Mouse (Mus musculus) cerebellum, postnatal 4 days (tissue): Measurements from ENCODE around the gene Dock8.

Experiments
- DNase-seq, 2 experiments: peaks; one replicate each; pipeline ENCODE4 v3.0.0; 2022; ENCODE audit warnings: low spot score in 2 of 2, mixed read lengths in 1 of 2

Dock8 gene

DNA sequence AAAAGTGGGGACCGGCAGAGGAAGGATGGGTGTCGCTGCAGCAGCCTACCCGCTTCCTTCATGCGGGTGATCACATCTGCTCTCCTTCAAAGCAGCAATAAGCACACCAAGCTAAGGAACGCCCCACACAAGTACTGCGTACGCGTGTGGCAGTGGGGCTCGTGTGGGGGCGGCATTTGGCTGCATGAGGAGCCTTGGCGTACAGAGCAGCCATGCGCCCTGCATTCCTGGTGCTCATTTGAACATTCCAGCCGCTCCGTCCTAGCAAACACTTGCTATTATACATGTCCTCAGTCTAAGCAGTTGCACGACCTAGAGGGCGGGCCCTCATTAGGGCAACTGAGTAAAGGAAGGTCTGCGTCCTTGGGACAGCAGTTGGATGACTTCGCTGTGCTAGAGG lies 188.3 kb downstream of the Dock8 start:
- no peak for DNase-seq

DNA sequence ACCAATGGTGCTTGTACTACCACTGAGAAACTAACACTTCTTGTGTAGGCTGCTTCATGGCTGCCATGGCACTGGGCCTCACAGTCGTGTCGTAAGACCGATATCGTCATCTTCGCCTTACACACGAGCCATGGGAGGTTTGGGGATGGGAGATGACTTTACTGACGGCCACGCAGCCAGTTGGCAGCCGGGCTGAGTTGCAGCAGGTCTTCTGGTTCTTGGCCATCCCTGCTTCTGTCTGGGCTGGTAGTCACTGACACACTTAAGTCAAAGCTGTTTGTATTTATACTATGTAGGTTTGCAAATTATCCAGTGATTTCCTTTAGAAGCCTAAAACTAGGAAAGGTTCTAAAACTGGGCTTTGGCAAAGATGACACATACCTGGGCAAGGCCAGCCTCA lies 194.4 kb downstream of the Dock8 start:
- DNase-seq: peak in 1 of 2 experiments; percentile 18

DNA sequence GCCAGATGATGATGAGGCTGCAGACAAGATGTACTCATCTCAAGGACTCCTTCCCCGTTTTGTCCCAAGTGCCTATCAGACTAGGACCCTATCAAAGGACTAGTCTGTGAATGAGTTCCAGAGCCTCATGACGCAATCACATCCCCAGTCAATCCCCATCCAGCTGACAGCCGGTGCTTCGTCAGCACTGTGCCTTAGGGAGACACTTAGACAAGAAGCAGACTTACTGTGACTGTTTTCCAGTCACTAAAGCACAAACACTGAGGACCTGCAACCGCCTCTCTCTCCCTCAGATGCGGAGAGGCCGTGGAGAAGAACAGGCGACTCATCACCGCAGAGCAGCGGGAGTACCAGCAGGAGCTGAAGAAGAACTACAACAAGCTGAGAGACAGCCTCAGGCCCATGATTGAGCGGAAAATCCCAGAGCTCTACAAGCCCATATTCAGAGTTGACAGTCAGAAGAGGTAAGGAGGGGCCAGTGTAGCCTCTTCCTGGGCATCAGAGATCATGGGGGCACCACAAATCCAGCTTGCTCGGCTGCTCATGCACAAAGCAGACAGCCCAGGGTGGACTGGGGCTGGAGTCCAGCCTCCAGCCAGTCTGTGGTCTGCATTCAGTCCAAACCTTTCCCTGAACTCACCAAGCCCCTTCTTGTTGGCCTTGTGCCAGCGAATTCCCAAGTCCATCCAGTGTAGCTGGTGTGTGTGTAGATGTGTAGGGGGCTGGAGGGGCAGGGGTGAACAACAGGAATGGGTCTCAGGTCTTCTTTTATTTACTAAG lies 200.9 kb downstream of the Dock8 start:
- no peak for DNase-seq

DNA sequence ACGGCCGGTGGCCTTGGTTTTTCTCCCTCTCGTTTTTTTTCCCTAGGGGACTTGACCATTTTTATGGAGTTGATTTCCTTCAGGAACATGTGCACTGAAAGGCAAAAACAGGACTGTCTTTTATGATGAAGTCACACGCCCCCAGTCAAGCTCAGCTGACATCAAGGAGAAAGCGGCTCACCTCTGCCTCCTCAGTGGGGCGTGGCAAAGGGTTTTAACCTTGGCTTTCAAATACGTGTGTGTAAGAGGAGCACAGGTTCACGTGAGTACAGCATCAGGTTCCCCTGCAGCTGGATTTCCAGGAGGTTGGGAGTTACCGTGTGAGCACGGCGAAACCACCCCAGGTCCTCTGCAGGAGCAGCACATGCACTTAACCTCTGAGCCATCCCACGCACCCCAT lies 203.7 kb downstream of the Dock8 start:
- no peak for DNase-seq

DNA sequence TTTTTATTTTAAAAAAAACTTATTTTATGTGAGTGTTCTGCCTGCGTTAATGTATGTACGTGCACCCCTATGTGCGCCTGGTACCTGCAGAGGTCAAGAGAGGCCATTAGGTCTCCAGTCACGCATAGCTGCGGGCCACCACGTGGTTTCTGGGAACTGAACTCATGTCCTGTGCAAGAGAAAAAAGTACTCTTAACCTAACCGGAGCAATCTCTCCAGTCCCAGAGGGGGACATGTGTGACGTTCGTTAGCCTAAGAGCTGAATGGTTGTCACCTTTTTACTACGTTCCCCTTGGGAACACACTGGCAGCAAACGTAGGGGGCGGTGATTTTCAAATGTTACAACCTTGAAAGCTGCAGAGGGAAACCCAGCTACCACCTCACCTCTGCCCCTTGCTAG lies 207.6 kb downstream of the Dock8 start:
- DNase-seq: no peak

DNA sequence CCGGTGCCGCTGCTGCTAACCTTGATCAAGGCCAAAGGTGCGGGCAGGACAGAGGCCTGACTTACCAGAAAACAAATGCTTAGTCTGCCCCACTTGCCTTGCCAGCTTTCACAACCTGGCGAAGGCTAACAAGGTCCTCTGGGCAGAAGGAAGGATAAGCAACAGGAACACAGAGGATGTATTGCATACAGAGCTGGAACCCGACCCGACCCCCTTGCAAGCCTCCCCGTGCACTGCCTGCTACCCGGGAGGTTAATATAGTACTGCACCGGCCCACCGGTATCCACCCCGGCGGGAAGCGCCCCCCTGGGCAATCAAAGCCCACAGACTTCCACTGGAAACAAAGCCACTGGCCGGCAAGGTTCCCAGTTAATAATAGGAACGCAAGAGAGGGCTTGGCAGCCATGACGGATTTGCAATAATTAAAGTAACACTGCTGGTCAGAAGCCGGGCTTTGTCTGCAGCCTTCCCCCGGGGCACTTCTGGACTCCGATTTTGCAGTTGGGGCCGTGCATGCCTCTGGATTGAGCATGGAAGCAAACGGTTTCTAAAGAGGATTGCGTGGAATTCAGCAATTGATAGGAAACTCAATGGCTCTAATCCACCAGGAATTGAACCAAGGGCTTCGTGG lies 208.5 kb downstream of the Dock8 start:
- no peak for DNase-seq

DNA sequence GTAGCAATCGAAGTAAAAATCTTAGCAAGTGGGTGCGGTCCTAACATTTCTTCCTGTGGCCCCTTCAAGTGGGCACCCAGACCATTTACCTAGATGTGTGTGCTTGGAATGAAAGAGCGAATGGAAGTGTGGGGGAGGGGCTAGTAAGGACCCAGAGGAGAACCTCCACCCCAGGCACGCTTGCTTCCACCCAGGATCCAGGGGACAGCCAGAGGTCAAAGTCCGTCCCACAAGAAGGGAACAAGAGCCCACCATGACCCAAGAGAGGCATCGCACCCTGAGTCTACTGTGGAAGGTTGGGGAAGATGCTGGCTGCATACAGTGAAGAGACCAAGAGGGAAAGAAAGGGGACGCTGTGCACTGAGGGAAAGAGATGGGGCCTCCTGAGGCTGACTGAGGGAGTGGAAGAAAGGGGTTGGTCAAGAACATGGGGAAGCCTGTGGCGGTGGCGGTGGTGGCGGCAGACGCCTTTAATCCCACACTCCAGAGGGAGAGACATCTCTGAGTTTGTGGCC lies 209.3 kb downstream of the Dock8 start:
- no peak for DNase-seq

DNA sequence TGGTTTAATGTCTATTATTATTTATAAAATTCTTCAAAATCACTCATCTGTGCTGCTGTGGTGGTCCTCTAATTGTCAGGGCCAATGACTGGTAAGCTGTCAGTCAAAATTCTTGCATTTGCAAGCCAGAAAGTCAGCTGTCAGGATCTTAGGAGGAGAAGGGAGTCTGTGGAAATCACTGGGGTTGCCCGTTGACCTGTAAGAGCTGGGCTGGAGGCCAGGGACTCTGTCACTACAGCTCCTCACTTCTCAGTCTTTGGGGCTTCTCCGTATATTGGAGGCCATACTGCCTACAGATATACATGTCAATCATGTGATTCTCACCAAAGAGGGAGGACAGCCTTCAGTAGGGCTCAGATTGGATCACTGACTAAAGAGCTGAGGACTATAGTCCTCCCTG lies 221.3 kb downstream of the Dock8 start:
- no peak for DNase-seq

DNA sequence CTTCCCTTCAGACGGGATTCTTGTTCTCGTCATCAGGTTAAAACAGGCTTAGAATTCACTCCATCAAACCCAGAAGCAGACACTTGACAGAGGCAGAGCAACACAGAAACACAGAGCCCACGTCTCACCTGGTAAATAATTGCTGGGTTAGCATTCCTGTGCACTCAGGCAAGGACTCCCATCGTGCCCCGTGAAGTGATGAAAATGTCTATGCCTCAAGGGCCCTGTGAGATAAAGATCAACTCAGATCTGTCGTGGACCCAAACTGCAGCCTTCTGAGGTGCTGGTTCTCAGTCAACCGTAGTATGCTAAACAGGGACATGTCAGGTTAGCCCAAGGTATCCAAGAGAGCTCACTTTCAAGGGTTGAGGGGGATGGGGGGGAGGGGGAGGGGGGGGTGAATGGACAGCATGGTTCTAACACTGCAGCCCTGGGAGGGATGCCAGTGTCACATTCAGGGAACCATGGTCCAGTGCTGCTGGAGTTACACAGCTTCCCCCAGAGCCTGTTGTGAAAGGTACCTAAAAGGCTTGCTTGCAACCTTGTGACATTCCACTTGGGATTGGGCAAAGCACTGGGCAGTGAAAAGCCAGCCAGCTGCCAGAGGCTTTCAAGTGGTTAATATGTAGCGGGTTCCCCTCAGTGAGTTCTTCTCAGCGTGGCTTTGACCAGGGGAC lies 222.8 kb downstream of the Dock8 start:
- no peak for DNase-seq

DNA sequence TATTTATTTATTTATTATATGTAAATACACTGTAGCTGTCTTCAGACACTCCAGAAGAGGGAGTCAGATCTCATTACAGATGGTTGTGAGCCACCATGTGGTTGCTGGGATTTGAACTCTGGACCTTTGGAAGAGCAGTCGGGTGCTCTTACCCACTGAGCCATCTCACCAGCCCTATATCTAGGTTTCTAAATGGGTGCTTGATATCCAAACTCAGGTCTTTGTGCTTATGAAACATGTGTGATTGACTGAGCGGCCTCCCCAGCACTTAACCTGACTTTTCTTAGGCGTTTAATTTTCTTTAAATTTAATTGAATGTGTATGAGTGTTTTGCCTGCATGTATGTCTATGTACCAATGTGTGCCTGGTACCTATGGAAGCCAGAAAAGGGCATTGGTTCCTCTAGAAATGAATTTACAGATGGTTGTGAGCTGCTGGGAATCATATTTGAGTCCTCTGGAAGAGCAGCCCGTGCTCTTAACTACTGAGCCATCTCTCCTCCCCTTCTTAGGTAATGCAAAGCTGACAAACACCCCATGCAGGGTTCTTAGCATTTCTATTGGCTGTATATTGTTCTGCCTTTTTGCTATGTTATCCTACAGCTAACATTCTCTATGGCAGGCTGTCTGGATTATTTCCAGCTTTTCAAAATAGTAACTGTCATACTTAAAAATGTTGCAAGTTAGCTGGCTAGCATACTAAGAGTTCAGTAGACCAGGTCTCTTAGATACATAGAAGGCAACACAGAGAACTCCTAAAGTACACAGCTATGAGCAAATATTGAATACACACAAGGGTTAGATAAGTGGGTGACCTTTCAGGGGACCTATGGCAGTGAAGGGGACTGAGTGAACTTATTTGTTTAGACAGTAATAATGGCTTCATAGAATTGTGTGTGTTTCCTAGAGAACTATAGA lies 231.0 kb downstream of the Dock8 start:
- no peak for DNase-seq

DNA sequence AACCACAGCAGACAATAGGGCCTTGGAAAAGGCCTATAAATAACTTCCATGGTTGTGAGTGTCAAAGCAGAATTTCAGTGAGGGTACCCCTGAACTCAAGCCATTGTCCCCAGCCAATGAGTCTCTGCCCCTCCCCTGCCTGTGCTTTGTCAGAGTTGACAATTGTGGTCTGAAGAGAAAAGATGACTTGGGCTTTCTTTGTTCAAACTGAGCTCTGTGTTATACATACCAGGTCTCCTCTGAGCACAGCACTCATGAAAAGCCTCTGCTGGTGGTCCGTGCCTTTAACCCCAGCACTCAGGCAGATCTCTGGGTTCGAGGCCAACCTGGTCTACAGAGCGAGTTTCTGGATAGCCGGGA lies 231.6 kb downstream of the Dock8 start:
- no peak for DNase-seq

DNA sequence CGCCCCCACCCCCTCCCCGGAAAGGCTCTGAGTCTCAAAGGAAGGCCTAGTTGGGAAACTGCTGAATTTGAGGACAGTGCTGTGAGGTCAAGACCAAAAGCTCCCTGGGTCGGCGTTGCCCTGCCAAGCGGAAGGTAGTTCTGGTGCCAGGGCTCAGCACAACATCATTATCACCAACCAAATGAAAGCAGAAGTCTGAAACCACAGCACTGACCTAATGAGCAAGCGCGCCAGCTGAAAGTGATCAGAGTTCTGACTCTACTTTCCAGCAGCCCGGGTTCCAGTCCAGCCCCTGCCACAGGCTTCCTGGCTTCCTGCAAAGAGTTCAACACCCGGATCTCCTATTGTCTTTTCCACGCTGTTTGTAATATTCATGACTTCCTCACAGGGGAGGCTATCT lies 232.7 kb downstream of the Dock8 start:
- no peak for DNase-seq

DNA sequence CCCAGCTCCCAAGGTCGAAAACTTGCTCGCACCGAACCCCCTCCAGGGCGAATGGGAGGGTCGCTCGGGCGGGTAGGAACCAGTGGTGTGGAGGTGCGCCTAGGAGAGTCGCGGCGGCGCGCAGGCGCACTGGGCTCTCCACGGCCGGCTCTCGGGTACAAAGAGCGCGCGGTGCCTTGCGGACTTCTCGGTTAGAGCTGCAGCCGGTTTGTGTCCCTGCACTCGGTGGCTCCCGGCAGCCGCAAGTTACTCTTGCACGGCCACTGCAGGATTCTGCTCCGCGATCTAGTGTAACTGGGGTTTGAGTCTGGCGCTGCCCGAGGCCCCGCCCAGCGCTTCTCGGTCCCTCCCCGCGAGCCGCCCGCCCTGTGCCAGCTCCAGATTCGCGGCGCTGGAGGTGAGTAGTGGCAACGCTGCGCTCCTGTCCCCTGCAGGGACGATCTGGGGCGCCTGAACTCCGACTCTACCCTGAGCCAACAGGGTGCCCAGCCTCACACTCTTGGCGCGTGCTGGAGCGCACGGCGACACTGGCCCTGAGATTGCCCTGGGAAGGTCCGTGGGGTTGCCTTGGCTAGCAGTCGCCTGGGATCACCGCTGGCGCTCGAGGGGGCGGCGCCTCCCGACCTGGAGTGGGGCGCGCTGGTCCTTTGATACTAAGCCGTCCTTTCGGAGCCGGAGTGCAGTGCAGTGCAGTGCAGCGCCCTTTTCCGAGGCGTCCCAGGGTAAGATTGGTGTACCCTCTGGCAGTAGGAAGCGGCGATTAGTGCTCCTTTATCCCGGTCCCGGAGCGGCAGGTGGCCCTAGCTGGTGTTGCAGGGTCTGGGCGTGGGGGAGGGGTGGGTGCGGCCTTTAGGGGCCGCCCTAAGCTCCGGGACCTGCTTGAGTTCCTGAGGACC lies 237.5 kb downstream of the Dock8 start, which contains the start of gene Kank1:
Kank1 (plus strand) TSS at position 380 of the 896 bp plus-strand sequence.
- DNase-seq: peak; percentile 32 to 61

DNA sequence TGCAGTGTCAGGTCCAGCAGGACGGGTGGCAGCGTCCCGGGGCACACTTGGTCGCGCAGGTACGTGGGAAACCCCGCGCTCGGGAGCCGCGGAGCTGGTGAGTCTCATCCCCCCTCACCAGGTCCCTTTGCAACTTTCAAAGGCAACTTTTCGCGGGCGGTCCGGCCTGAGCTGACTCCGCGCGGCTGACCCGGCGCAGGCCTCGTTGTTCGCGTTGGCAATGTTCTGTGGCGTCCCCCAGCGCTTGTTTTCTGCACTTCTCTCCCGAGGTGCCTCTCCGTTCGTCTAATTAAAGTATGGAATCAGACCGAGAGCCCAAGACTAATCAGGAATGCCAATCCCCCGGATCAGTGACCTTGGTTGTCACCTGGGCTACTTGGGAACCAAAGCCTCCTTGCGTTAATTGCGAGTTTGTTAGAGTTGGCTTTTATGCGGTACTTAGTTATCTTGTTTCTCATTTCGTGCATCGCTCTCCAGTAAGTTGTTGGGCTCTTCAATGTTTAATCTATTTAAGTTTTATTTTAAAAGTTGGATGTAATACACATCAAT lies 238.2 kb downstream of the Dock8 start:
- peak in 1 of 2 experiments; percentile 47 for DNase-seq

DNA sequence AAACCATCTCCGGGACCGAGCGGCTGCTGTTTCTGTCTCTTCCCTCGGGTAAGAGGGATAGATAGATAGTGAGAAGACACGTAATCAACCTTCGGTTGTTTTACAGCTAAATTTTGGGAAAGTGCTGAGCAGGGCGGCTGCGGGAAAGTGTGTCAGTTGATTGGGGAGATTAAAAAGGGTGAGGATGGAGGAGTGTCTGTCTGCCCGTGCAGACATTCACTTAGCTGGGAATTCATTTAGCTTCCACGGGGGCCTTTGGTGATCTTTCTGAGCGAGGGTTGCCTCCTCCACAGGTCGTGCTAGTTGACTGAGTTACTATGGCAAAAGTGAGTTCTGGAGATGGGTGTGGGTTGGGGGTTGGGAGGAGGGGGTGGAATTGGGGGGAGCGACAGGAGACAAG lies 238.8 kb downstream of the Dock8 start:
- no peak for DNase-seq

DNA sequence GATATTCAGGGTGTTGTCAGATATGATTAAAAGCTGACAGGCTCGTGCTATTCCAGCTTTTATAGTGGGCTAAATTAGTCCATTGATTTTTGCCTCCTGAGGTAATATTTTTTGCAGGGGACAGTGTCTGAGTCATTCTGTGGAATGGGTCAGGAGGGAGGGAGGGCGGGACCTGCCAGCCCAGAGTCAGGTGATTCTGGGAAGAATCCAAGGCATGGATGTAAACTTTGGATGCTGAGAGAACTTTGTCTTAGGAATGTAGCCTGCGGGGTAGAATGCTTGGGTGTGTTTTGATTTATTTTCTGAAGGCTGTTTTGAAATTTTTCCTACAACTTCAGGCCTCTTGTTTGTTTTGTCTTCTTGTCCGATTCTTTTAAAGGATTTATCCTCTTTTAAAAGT lies 244.2 kb downstream of the Dock8 start:
- DNase-seq: no peak

DNA sequence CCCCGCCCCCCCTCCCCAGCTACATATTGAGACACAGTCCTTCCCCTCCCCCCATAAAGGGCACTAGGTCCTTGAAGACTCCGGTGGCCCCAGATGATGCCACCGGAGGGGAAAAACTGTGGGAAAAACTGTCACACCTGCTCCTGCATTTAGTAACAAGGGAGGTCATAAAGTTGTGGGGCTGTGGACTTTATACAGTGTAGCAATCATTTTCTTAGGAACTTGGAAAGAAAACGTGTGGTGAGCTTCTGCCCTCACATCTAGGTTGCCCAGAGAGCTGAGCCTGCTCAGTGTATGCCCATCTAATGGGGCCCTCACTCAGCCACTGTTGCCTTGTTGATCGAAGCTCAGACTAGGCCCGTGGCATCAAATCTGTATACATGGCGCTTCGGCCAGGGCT lies 246.7 kb downstream of the Dock8 start:
- no peak for DNase-seq

DNA sequence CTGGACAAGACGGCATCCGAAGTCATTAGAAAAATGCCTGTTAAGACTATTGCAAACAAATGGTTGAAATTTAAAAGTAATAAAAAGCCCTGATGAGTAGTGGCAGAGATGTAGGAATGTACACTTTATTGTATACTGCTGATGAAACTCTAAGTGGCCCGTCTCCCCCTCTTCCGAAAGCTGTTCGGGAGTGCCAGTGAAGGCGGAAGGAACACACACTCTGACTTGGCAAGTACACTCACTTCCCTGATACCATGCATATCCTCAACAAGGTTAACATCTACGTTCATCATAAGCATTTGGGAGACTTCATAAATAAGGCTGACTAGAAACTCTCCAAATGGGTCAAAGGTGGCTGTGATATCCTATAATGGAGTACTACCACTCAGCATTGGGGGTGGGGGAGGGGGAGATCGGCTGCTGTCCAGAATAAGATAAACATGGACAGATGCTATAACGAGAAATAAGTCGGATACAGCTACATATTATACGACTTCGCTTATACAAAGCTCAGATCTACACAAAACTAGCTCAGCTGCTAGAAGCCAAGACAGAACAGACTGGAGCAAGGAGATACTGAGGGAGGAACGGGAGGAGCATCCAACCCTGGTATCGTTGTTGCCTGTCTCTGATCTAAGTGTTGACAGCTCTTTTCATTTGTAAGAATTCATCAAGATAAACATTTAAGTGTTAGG lies 248.7 kb downstream of the Dock8 start:
- no peak for DNase-seq

DNA sequence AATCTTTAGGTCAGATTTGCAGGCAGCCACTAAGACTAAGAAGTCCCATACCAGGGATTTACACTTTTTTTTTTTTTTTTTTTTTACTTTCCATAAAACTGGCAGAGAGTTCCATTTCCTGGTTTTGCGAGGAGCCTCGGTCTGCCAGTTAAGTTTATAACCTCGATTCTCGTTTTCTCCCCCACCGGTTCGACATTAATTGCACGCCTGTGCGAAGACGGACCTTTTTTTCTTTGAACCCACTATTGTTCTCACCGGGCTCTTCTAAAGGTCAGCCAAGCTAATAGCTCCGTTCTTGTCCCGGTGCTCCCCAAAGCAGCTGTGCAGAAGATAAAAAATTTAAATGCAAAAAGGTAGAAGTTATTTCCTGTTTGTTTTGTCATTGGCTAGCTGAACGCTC lies 249.9 kb downstream of the Dock8 start:
- DNase-seq: no peak
